Mouse (Mus musculus) G1E (cell line): ENCODE results near the gene Xylb.

Source experiments
- CTCF ChIP-seq: IDR thresholded peaks from 2 replicates; pipeline ENCODE4 v1.5.1; 2012; ENCODE audit warnings: low read depth, low read length, inconsistent platforms, mixed read lengths
- TAL1 ChIP-seq: conservative IDR thresholded peaks from 2 replicates; pipeline ENCODE4 v1.6.1; 2012; ENCODE audit warnings: low read depth, low read length, inconsistent platforms, mixed read lengths

GRCm38 (mm10) chr9:119350531-119350930, 6.7 kb upstream of the Xylb start:
- no peak for TF ChIP-seq TAL1
- no peak for TF ChIP-seq CTCF
